Mouse (Mus musculus) myocyte (in vitro differentiated cells): ENCODE results near the gene Khdc3.

Experiments
- CEBPB ChIP-seq: IDR thresholded peaks from 2 replicates; pipeline ENCODE4 v1.6.1; 2011; ENCODE audit warnings: mild to moderate bottlenecking, moderate library complexity; ENCODE audit not compliant: poor library complexity, insufficient read depth, severe bottlenecking
- MAX ChIP-seq: IDR thresholded peaks from one replicate; pipeline ENCODE4 v1.6.1; 2011; ENCODE audit warnings: low read depth, mild to moderate bottlenecking, control low read depth
- MYOD1 ChIP-seq, 3 experiments: IDR thresholded peaks; one replicate each; pipeline ENCODE4 v1.6.1; 2011; ENCODE audit warnings: control low read depth in 2 of 3, low read depth in 2 of 3, mild to moderate bottlenecking in 2 of 3, moderate library complexity in 1 of 3; ENCODE audit not compliant: insufficient read length in 2 of 3, control insufficient read depth in 1 of 3
- POLR2A ChIP-seq: IDR thresholded peaks from one replicate; pipeline ENCODE4 v1.6.1; 2011; ENCODE audit warnings: low read depth, mild to moderate bottlenecking, control low read depth, moderate library complexity; ENCODE audit not compliant: insufficient read length
- POLR2AphosphoS2 ChIP-seq: IDR thresholded peaks from one replicate; pipeline ENCODE4 v1.6.1; 2011; ENCODE audit warnings: low read depth, control low read depth; ENCODE audit not compliant: insufficient read length
- TCF3 ChIP-seq: IDR thresholded peaks from one replicate; pipeline ENCODE4 v1.6.1; 2011; ENCODE audit warnings: low read depth, control low read depth; ENCODE audit not compliant: insufficient read length
- USF1 ChIP-seq: IDR thresholded peaks from one replicate; pipeline ENCODE4 v1.6.1; 2011; ENCODE audit warnings: low read depth, mild to moderate bottlenecking, control low read depth, moderate library complexity

DNA sequence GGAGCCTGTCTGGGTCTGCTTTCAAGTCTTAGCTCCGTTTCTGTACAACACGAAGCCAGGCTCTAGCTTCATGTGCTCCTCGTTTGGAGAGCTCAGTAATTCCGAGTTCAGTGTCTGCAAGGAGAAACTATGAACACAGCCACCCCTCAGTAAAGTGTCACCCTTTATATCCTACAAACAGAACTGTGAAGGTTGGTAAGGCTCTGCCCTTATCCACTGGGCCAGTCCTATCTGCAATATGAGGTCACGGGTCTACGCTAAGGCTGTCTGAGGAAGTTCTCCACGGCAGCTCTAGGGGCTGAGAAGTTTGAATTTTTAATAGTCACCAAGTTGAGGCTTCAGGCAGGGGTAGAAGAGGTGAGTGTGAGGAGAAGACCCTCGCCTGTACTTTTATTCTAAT is 29.2 kb upstream of the Khdc3 start:
- TF ChIP-seq POLR2A (no peak), USF1 (no peak), TCF3 (no peak), MAX (no peak), POLR2AphosphoS2 (no peak), MYOD1 (IDR thresholded peaks at IDR 0.05; ENCODE audit: control insufficient read depth in 1 of 3, insufficient read length in 2 of 3, low read depth in 2 of 3) (no peak), CEBPB (no peak)
